Mouse (Mus musculus) megakaryocyte, embryonic 14.5 days (primary cell): ENCODE results near the gene Shisa3.

Experiments
- FLI1 ChIP-seq: IDR thresholded peaks from 2 replicates; pipeline ENCODE4 v1.6.1; 2012; ENCODE audit warnings: low read length, inconsistent platforms, mixed read lengths
- GATA1 ChIP-seq: IDR thresholded peaks from 3 replicates; pipeline ENCODE4 v1.6.1; 2012; ENCODE audit warnings: mixed read lengths, low read length, inconsistent platforms, borderline replicate concordance

- TF ChIP-seq FLI1, result no peak
- no peak for TF ChIP-seq GATA1
These were observed 33.6 kb upstream of the Shisa3 start for GRCm38 (mm10) chr5:67574039-67574438.
